Mouse (Mus musculus) brown adipose tissue, adult 24 weeks (tissue): ENCODE measurements around the gene Rnf44. TPM values are rescaled to one million over a fixed set of nuclear protein-coding genes. Genes with fewer than 3 reads are reported as not detected.

Experiments
- H3K27ac ChIP-seq: fragments of 200-500 bp; replicated peaks from 2 replicates; pipeline ENCODE4 v1.5.1; 2012; ENCODE audit warnings: low read depth, mild to moderate bottlenecking, low read length
- H3K4me1 ChIP-seq: fragments of 200-500 bp; 2 replicates; pipeline ENCODE4 v1.6.1; 2012; ENCODE audit warnings: low read length, mixed read lengths; ENCODE audit not compliant: control insufficient read depth, insufficient read depth, insufficient read length
- H3K4me3 ChIP-seq: fragments of 200-500 bp; 2 replicates; pipeline ENCODE4 v1.5.1; 2012; ENCODE audit warnings: low read depth, mild to moderate bottlenecking, low read length, moderate library complexity; ENCODE audit not compliant: insufficient read depth
- polyA plus RNA-seq: library from polyadenylated mRNA; stranded (reverse); fragments of >200 nt; gene quantifications from 2 replicates; pipeline ENCODE4 v1.2.4, GENCODE M21; 2012; ENCODE audit not compliant: missing spikeins, insufficient read depth, insufficient read length

Rnf44 gene
- polyA plus RNA-seq, 1 experiment, result 49.4 TPM

- peaks cover 2% of the 10 kb centered on the region; the same call in 1 of the 2 replicates for H3K4me1 ChIP-seq
- H3K4me3 ChIP-seq, result no peak overlapping the region
- no peak overlapping the region for H3K27ac ChIP-seq
Observed at GRCm38 (mm10) chr13:54675895-54676590, 17.7 kb downstream of the Rnf44 start.

GRCm38 (mm10) chr13:54670491-54670890 lies 23.2 kb downstream of the Rnf44 start:
- Histone ChIP-seq H3K4me1 (peaks cover 5% of the 10 kb centered on the region), H3K4me3 (no peak overlapping the region), H3K27ac (no peak overlapping the region)

- Histone ChIP-seq H3K27ac (no peak overlapping the region), H3K4me1 (no peaks in the 10 kb centered on the region), H3K4me3 (no peak overlapping the region)
Observed at GRCm38 (mm10) chr13:54665062-54665461, 28.6 kb downstream of the Rnf44 start.

- Histone ChIP-seq H3K27ac (no peak overlapping the region), H3K4me3 (no peak overlapping the region), H3K4me1 (no peaks in the 10 kb centered on the region)
Observed at GRCm38 (mm10) chr13:54664509-54664908, 29.2 kb downstream of the Rnf44 start.

- Histone ChIP-seq H3K4me1 (no peaks in the 10 kb centered on the region), H3K4me3 (no peak overlapping the region), H3K27ac (no peak overlapping the region)
Observed at GRCm38 (mm10) chr13:54663999-54664398, 29.7 kb downstream of the Rnf44 start.

GRCm38 (mm10) chr13:54661358-54661757 lies 32.3 kb downstream of the Rnf44 start:
- Histone ChIP-seq H3K4me3 (no peak overlapping the region), H3K27ac (no peak overlapping the region), H3K4me1 (no peaks in the 10 kb centered on the region)

- Histone ChIP-seq H3K4me3 (no peak overlapping the region), H3K27ac (no peak overlapping the region), H3K4me1 (no peaks in the 10 kb centered on the region)
Observed at GRCm38 (mm10) chr13:54660877-54661276, 32.8 kb downstream of the Rnf44 start.

GRCm38 (mm10) chr13:54650461-54650860 lies 43.2 kb downstream of the Rnf44 start:
- Histone ChIP-seq H3K4me1 (no peaks in the 10 kb centered on the region), H3K27ac (no peak overlapping the region), H3K4me3 (no peak overlapping the region)

- H3K4me3 ChIP-seq, result no peak overlapping the region
- no peak overlapping the region for H3K27ac ChIP-seq
- 0 out of 2 replicates have a peak, but pooled peaks cover under 1% of the 10 kb centered on the region for H3K4me1 ChIP-seq
Observed at GRCm38 (mm10) chr13:54635011-54635410, 58.7 kb downstream of the Rnf44 start.

GRCm38 (mm10) chr13:54632731-54633277 lies 60.9 kb downstream of the Rnf44 start:
- H3K4me3 ChIP-seq, result no peak overlapping the region
- 0 out of 2 replicates have a peak, but pooled peaks cover 2% of the 10 kb centered on the region for H3K4me1 ChIP-seq
- H3K27ac ChIP-seq, result no peak overlapping the region; the same call in 1 of the 2 replicates

Other genes starting within 250 kb of the Rnf44 start
- gene Thoc3, start 225.1 kb downstream of the Rnf44 start, polyA plus RNA-seq, result 18.7 and 22.4 TPM in 2 replicates
- gene Simc1, start 190.1 kb downstream of the Rnf44 start, polyA plus RNA-seq, result 2.6 TPM in 2 replicates
- 122 and 176 TPM in 2 replicates for gene 4833439L19Rik, start 128.5 kb downstream of the Rnf44 start, polyA plus RNA-seq
- 3.7 and 6.7 TPM in 2 replicates for gene Arl10, start 118.9 kb downstream of the Rnf44 start, polyA plus RNA-seq
- 16.0 and 18.0 TPM in 2 replicates for gene Nop16, start 103.8 kb downstream of the Rnf44 start, polyA plus RNA-seq
- 305 and 329 TPM in 2 replicates for gene Higd2a, start 103.7 kb downstream of the Rnf44 start, polyA plus RNA-seq
- 44.2 and 48.8 TPM in 2 replicates for gene Cltb, start 82.6 kb downstream of the Rnf44 start, polyA plus RNA-seq
- gene Faf2, start 72.1 kb downstream of the Rnf44 start, polyA plus RNA-seq, result 26.1 and 26.3 TPM in 2 replicates
- gene Cdhr2, start 7.6 kb upstream of the Rnf44 start, polyA plus RNA-seq, result not detected in 2 replicates
- gene Gprin1, start 56.0 kb upstream of the Rnf44 start, polyA plus RNA-seq, result not detected in 2 replicates
- gene Sncb, start 72.7 kb upstream of the Rnf44 start, polyA plus RNA-seq, result not detected in 2 replicates
- gene Eif4e1b, start 90.1 kb upstream of the Rnf44 start, polyA plus RNA-seq, result not detected in 2 replicates
- 29.5 and 42.0 TPM in 2 replicates for gene Tspan17, start 95.5 kb upstream of the Rnf44 start, polyA plus RNA-seq